Mouse (Mus musculus) midbrain, postnatal 0 days (tissue): ENCODE results near the gene Tlk1. TPM values are rescaled to one million over a fixed set of nuclear protein-coding genes. Genes with fewer than 3 reads are reported as not detected.

Experiments
- ATAC-seq: fragments of 200-750 bp; cut with Nextera tagmentation; 2 replicates; pipeline ENCODE4 v1.8.0; 2017; ENCODE audit warnings: moderate number of reproducible peaks, mild to moderate bottlenecking, moderate TSS enrichment, moderate library complexity; ENCODE audit not compliant: low FRiP score
- DNase-seq: peaks from one replicate; pipeline ENCODE4 v3.0.0-alpha.2; 2015; ENCODE audit warnings: low spot score
- H3K27ac ChIP-seq: fragments of 300-500 bp; sonication (generic); 2 replicates; pipeline ENCODE4 v1.5.1; 2014; ENCODE audit warnings: low read depth, mild to moderate bottlenecking, low read length, mixed read lengths
- H3K27me3 ChIP-seq: fragments of 300-500 bp; sonication (generic); 2 replicates; pipeline ENCODE4 v1.6.1; 2014; ENCODE audit warnings: low read length, control low read depth, mixed read lengths; ENCODE audit not compliant: insufficient read depth
- H3K36me3 ChIP-seq: fragments of 300-500 bp; sonication (generic); 2 replicates; pipeline ENCODE4 v1.6.1; 2014; ENCODE audit warnings: low read length, control low read depth, mixed read lengths; ENCODE audit not compliant: insufficient read depth
- H3K4me1 ChIP-seq: fragments of 300-500 bp; sonication (generic); 2 replicates; pipeline ENCODE4 v1.6.1; 2014; ENCODE audit warnings: mild to moderate bottlenecking, control low read depth, antibody characterized with exemption, low read length, mixed read lengths; ENCODE audit not compliant: insufficient read depth
- H3K4me2 ChIP-seq: fragments of 300-500 bp; sonication (generic); 2 replicates; pipeline ENCODE4 v1.6.1; 2014; ENCODE audit warnings: low read depth, mild to moderate bottlenecking, low read length, mixed read lengths; ENCODE audit not compliant: poor library complexity, severe bottlenecking
- H3K4me3 ChIP-seq: fragments of 300-500 bp; sonication (generic); 2 replicates; pipeline ENCODE4 v1.5.1; 2014; ENCODE audit warnings: low read depth, mild to moderate bottlenecking, low read length, moderate library complexity
- H3K9ac ChIP-seq: fragments of 300-500 bp; sonication (generic); replicated peaks from 2 replicates; pipeline ENCODE4 v1.6.1; 2014; ENCODE audit warnings: mild to moderate bottlenecking, low read length, moderate library complexity, mixed read lengths; ENCODE audit not compliant: poor library complexity, severe bottlenecking
- H3K9me3 ChIP-seq: fragments of 300-500 bp; sonication (generic); 2 replicates; pipeline ENCODE4 v1.6.1; 2016; ENCODE audit warnings: low read length, control low read depth
- CTCF ChIP-seq: IDR thresholded peaks from 2 replicates; pipeline ENCODE4 v1.5.1; 2016; ENCODE audit warnings: antibody characterized with exemption, mild to moderate bottlenecking
- WGBS: fragments of 180-500 bp; shearing (Covaris S2); extraction: QIAGEN DNeasy Blood & Tissue Kit; methylation state at CpG from one replicate; pipeline ENCODE4 v1.1.7; 2014; 5-methylcytosine and 5-hydroxymethylcytosine counted together
- polyA plus RNA-seq: library from polyadenylated mRNA; unstranded; fragments of >200 nt; fragmentation: Nextera tagmentation; extraction: Ambion mirVana; gene quantifications from 2 replicates; pipeline ENCODE4 v1.2.1, GENCODE M21; 2015
- total RNA-seq: library from RNA; depleted of rRNA; stranded (reverse); fragments of >200 nt; gene quantifications from 2 replicates; pipeline ENCODE4 v1.2.3, GENCODE M21; 2014

Gene Tlk1
- total and polyA plus RNA-seq, 2 experiments from 2014 or later = 22.1 to 25.0 TPM

DNA sequence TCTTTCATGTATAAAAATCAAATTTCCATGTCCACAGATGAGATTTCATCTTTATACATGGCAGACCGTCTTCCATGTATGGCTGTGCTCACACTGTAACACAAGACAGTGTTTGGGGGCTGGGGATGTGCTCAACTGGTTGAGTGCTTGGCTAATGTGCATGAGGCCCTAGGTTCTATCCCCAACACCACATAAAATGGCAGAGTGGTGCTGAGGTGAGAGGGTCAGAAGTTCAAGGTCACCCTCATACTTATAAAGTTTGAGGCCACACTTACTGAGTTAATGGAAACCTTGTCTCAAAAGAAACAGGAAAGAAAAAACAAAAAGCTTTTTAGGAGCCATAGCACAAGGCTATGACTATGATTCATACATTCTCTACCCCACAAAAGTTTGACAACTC, 25.1 kb downstream of the Tlk1 start:
- Histone ChIP-seq H3K27me3 (no peaks in the 10 kb centered on the region), H3K4me3 (no peak overlapping the region), H3K27ac (no peak overlapping the region), H3K9me3 (no peaks in the 10 kb centered on the region), H3K4me1 (no peaks in the 10 kb centered on the region), H3K4me2 (no peak overlapping the region), H3K9ac (no peak overlapping the region), H3K36me3 (no peaks in the 10 kb centered on the region)
- WGBS = 88% methylated on average over 1 of the region's 1 CpGs
- DNase-seq = no peak
- TF ChIP-seq CTCF = no peak
- ATAC-seq = no peak

DNA sequence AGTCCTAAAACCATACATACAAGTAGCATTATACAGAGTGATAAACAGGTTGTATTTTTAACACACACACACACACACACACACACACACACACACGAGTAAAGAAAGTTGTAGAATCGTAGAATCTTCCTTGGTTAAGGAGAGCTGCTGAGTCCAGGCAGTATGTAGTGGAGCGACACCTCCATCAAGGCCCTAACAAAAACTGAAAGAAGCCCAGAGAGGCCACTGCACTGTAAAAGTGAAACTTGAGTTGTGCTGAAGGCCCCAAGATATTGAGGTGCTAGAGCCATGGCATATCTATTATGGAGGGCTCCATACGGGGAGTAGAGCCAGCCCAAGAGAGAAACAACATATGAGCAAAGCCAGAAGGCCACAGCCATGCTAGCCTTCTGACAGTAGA, 32.3 kb downstream of the Tlk1 start:
- 90% methylated on average over 4 of the region's 4 CpGs for WGBS
- Histone ChIP-seq H3K9me3 (no peaks in the 10 kb centered on the region), H3K9ac (no peak overlapping the region), H3K4me2 (no peak overlapping the region), H3K36me3 (no peaks in the 10 kb centered on the region), H3K4me3 (no peak overlapping the region), H3K4me1 (no peaks in the 10 kb centered on the region), H3K27ac (no peak overlapping the region), H3K27me3 (no peaks in the 10 kb centered on the region)
- ATAC-seq (no peak), DNase-seq (no peak)
- no peak for TF ChIP-seq CTCF

DNA sequence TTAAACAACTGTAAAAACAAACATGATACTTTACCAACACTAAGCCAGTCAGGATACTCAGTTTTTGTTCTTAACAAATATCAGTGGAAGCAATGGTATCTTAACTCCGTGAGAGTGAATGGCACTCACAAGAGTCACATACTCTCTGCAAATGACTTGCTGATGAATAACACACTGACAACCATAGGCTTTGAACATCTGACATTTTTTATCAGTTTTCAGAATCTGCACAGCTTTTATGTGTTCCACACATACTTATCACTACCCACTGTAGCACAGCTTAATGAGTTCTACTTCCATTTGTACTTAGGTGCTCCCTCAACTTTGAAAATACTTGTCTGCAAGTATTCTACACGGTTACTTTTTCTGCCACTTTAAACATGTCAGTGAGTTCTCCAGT, 35.3 kb downstream of the Tlk1 start:
- Histone ChIP-seq H3K27ac (no peak overlapping the region), H3K9me3 (no peaks in the 10 kb centered on the region), H3K4me3 (no peak overlapping the region), H3K4me2 (no peak overlapping the region), H3K27me3 (no peaks in the 10 kb centered on the region), H3K36me3 (no peaks in the 10 kb centered on the region), H3K9ac (no peak overlapping the region), H3K4me1 (no peaks in the 10 kb centered on the region)
- DNase-seq (no peak), ATAC-seq (no peak)
- 86% methylated on average over 2 of the region's 2 CpGs for WGBS
- no peak for TF ChIP-seq CTCF

DNA sequence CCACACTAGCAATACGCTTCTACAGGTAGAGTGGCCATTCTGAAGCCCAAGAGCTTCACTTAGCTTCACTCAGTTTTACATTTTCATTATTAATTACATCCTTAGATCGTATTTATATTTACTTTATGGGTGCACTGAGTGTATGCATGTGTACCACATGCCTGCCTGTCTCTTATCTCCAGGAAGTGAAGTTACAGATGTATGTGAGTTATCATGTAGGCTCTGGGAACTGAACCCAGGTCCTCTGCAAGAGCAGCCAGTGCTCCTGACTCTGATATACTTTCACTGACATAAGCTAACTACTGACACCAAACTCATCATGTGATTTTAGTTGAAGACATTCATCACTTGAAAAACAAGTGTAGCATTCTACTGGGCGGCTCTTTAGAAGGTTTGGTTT, 36.2 kb downstream of the Tlk1 start:
- Histone ChIP-seq H3K4me1 (no peaks in the 10 kb centered on the region), H3K9ac (no peak overlapping the region), H3K36me3 (no peaks in the 10 kb centered on the region), H3K4me3 (no peak overlapping the region), H3K27me3 (no peaks in the 10 kb centered on the region), H3K9me3 (no peaks in the 10 kb centered on the region), H3K27ac (no peak overlapping the region), H3K4me2 (no peak overlapping the region)
- 93% methylated on average over 3 of the region's 3 CpGs for WGBS
- ATAC-seq = no peak
- no peak for TF ChIP-seq CTCF
- no peak for DNase-seq

DNA sequence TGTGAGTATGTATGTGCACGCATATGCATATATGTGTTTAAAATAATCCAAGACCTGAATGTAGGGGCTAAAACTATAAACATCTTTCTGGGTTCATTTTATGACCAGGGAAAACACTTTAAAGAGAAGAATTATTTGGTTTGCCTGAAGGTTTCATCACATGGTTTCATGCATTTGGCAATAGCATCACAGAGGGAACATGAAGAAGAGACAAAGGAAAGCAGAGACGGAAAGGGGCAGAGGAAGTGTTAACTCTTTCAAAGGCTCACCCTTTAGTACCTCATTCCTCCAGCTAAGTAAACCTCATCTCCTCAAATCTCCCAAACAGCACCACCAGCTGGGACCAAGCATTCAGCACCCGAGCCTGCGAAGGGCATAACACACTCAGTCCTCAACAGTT, 41.1 kb downstream of the Tlk1 start:
- Histone ChIP-seq H3K27ac (no peak overlapping the region), H3K36me3 (no peaks in the 10 kb centered on the region), H3K9me3 (no peaks in the 10 kb centered on the region), H3K4me1 (no peaks in the 10 kb centered on the region), H3K27me3 (no peaks in the 10 kb centered on the region), H3K4me3 (no peak overlapping the region), H3K9ac (no peak overlapping the region), H3K4me2 (no peak overlapping the region)
- ATAC-seq (no peak), DNase-seq (no peak)
- no peak for TF ChIP-seq CTCF
- 83% methylated on average over 4 of the region's 4 CpGs for WGBS

DNA sequence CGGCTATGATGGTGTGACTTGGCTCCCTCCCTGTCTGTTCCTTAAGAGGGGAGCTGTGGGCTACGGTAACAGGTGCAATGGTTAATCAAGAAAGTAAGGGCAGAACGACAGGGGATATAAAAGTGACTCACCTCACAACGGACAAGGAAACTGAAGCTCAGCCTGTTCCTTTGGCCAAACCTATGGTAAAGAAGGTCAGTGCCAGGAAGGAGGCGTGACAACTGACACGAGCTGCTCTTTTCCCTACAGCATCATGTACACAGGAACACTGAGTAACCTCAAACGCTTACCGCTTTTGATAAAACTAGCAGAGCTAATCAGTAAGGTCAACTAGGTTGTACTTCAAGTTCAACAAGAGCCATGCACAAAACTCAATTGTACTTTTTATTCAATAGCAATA, 42.0 kb downstream of the Tlk1 start:
- ATAC-seq (no peak), DNase-seq (no peak)
- Histone ChIP-seq H3K4me3 (no peak overlapping the region), H3K27ac (no peak overlapping the region), H3K4me2 (no peak overlapping the region), H3K27me3 (no peaks in the 10 kb centered on the region), H3K36me3 (no peaks in the 10 kb centered on the region), H3K9me3 (no peaks in the 10 kb centered on the region), H3K9ac (no peak overlapping the region), H3K4me1 (no peaks in the 10 kb centered on the region)
- no peak for TF ChIP-seq CTCF
- WGBS = 88% methylated on average over 8 of the region's 8 CpGs

DNA sequence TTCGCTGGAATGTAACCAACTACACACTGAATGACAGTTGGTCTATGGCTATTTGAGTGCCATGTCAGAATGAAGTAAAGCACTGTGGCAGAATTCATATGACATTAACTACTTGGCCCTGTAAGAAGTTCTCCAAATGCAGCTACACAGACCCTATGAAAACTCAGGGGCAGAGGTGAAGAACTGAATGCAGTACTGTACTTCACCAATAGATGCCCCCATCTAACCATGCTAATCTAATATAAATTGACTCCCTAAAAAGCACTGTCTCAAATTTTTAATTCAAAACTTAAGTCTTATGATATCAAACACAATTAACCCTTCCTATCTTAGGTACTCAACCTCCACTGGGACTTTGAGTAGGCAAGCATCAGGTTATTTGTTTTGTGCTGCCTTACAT, 45.9 kb downstream of the Tlk1 start:
- no peaks in the 10 kb centered on the region for H3K27me3 ChIP-seq
- no peak overlapping the region for H3K27ac ChIP-seq
- no peak overlapping the region for H3K9ac ChIP-seq
- no peaks in the 10 kb centered on the region for H3K36me3 ChIP-seq
- ATAC-seq = no peak
- no peaks in the 10 kb centered on the region for H3K9me3 ChIP-seq
- no peak overlapping the region for H3K4me3 ChIP-seq
- 97% methylated on average over 1 of the region's 1 CpGs for WGBS
- no peaks in the 10 kb centered on the region for H3K4me1 ChIP-seq
- peak; percentile 61 for DNase-seq
- H3K4me2 ChIP-seq = no peak overlapping the region
- TF ChIP-seq CTCF = peak; percentile 88
